Mouse (Mus musculus) embryonic fibroblast, embryonic 13.5 days (primary cell): ENCODE results near the gene Slc39a2.

Source experiments
- CTCF ChIP-seq: IDR thresholded peaks from 2 replicates; pipeline ENCODE4 v1.5.1; 2011; ENCODE audit warnings: mild to moderate bottlenecking, control low read depth, low read length, moderate library complexity, borderline replicate concordance; ENCODE audit not compliant: insufficient read depth
- POLR2A ChIP-seq: IDR thresholded peaks from 2 replicates; pipeline ENCODE4 v1.6.1; 2011; ENCODE audit warnings: low read depth, mild to moderate bottlenecking, control low read depth, low read length, moderate library complexity

- TF ChIP-seq CTCF (no peak), POLR2A (no peak)
Measured at GRCm38 (mm10) chr14:51939005-51939404, 46.3 kb downstream of the Slc39a2 start.
